Mouse (Mus musculus): ENCODE data around the gene Serpina3m. TPM values are rescaled to one million over a fixed set of nuclear protein-coding genes. Genes with fewer than 3 reads are reported as not detected.
"Not testable (repeated sequence)": the region's sequence is repeated elsewhere in the genome, so short reads cannot be mapped to it uniquely, and the experiment has no call there.

Gene Serpina3m
- polyA plus RNA-seq, 1 experiment from 2014 or later = not detected

DNA sequence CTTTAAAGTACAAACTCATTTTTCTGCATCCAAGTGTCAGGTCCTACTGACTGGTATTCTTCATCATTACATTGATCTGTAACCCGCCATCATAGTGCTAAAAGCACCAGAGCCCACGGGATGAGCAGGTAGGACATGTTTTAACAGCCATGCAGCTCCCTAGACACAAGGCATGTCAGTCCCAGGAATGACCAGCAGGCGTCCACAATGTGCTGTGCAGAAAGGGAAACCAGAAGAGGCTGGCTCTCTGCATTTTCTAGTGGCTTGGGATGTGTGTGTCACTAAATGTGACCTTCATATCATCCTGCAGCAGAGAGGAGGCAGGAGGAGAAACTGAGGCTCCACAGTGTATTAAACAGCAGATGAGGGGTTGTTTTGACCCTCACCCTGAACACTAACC is 13.5 kb downstream of the Serpina3m start:
- H3K4me1 ChIP-seq (replicated peaks; ENCODE audit: insufficient read depth, low read length); H3K4me2 ChIP-seq (ENCODE audit: low read length); H3K4me3 ChIP-seq (replicated peaks; ENCODE audit: low read depth, low read length); ATAC-seq (replicated peaks; ENCODE audit: low FRiP score, low read depth); H3K27me3 ChIP-seq (ENCODE audit: insufficient read depth, low read length); H3K27ac ChIP-seq; H3K9me3 ChIP-seq (replicated peaks; ENCODE audit: low read length); H3K9ac ChIP-seq (ENCODE audit: low read depth, low read length); H3K36me3 ChIP-seq (ENCODE audit: insufficient read depth, low read length): not testable (repeated sequence)
- peak; percentile 40 for DNase-seq (ENCODE audit: low spot score)
- TF ChIP-seq CTCF (IDR thresholded peaks at IDR 0.05; ENCODE audit: low read depth) = peak; percentile 61
- WGBS = 41% methylated on average over 3 of the region's 3 CpGs

DNA sequence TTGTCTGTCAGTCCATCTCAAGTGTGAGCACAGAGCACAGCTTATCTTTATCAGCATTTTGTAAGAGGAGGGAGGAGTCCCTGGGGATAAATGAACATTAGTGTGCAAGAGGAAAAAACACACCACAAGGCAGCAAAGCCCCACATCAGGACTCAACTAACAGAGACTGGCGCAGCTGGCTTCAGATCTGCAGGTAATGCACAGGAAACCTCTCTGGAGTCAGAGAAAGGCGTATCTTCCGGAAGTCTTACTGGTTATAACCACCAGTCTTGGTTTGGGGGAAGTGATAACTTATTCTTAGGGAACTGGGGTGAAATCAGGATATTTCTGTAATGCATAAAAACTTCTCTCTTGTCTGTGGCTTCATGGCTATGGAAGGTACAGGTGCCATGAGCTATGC is 17.7 kb downstream of the Serpina3m start:
- Histone ChIP-seq H3K27me3 (ENCODE audit: insufficient read depth, low read length) (no peaks in the 10 kb centered on the region), H3K27ac (no peak overlapping the region), H3K4me2 (ENCODE audit: low read length) (no peak overlapping the region), H3K4me1 (replicated peaks; ENCODE audit: insufficient read depth, low read length) (no peaks in the 10 kb centered on the region), H3K9ac (ENCODE audit: low read depth, low read length) (no peak overlapping the region), H3K4me3 (replicated peaks; ENCODE audit: low read depth, low read length) (no peak overlapping the region), H3K36me3 (ENCODE audit: insufficient read depth, low read length) (no peaks in the 10 kb centered on the region), H3K9me3 (replicated peaks; ENCODE audit: low read length) (no peaks in the 10 kb centered on the region)
- 73% methylated on average over 3 of the region's 3 CpGs for WGBS
- DNase-seq (ENCODE audit: low spot score) (no peak), ATAC-seq (replicated peaks; ENCODE audit: low FRiP score, low read depth) (no peak)
- TF ChIP-seq CTCF (IDR thresholded peaks at IDR 0.05; ENCODE audit: low read depth) = no peak

DNA sequence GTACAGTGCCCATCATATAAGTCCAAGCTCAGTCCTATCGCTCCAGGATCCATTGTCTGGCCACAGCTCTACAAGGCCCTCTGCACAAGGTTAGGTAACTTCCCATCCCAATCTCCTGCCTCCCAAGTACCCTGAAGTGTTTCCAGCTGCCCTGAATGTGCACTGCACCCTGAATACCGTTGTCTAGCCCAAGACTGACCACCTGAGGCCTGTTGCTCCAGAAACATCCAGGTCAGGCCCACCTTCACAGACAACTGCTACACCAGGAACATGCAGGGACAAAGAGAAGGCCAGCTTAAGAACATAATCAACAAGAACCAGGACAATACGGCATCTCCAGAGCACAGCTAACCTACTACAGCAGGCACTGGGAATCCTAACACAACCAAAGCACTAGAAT is 31.7 kb downstream of the Serpina3m start:
- Histone ChIP-seq H3K9me3 (replicated peaks; ENCODE audit: low read length) (no peaks in the 10 kb centered on the region), H3K27me3 (ENCODE audit: insufficient read depth, low read length) (no peaks in the 10 kb centered on the region), H3K4me2 (ENCODE audit: low read length) (no peak overlapping the region), H3K36me3 (ENCODE audit: insufficient read depth, low read length) (no peaks in the 10 kb centered on the region), H3K9ac (ENCODE audit: low read depth, low read length) (no peak overlapping the region), H3K4me3 (replicated peaks; ENCODE audit: low read depth, low read length) (no peak overlapping the region), H3K4me1 (replicated peaks; ENCODE audit: insufficient read depth, low read length) (no peaks in the 10 kb centered on the region), H3K27ac (no peak overlapping the region)
- no peak for ATAC-seq (replicated peaks; ENCODE audit: low FRiP score, low read depth)
- WGBS = 87% methylated on average over 3 of the region's 3 CpGs
- no peak for DNase-seq (ENCODE audit: low spot score)
- TF ChIP-seq CTCF (IDR thresholded peaks at IDR 0.05; ENCODE audit: low read depth) = no peak

DNA sequence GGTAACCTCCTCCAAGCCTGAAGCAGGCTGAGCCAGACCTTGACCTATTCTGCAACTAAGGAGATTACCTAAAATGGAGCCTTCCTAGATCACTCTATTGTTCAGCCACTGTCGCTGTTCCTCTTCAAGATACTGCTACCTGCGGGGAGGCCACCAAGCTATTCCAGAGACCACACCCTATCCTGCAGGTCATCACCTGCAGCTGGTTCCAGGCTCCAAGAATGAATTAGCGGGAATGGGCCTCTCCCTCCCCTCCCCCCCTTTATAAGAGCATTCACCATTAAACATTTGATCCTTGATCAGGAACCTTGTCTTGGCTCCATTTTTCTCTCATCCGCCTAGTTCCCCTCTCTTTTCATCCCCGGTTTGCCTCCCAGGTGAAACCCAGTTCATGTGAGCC is 38.9 kb downstream of the Serpina3m start:
- not testable (repeated sequence) for H3K27ac ChIP-seq; H3K4me1 ChIP-seq (replicated peaks; ENCODE audit: insufficient read depth, low read length); DNase-seq (ENCODE audit: low spot score); H3K27me3 ChIP-seq (ENCODE audit: insufficient read depth, low read length); H3K9me3 ChIP-seq (replicated peaks; ENCODE audit: low read length); H3K9ac ChIP-seq (ENCODE audit: low read depth, low read length); H3K4me2 ChIP-seq (ENCODE audit: low read length); H3K36me3 ChIP-seq (ENCODE audit: insufficient read depth, low read length); H3K4me3 ChIP-seq (replicated peaks; ENCODE audit: low read depth, low read length); ATAC-seq (replicated peaks; ENCODE audit: low FRiP score, low read depth)
- WGBS = 78% methylated on average over 5 of the region's 5 CpGs

DNA sequence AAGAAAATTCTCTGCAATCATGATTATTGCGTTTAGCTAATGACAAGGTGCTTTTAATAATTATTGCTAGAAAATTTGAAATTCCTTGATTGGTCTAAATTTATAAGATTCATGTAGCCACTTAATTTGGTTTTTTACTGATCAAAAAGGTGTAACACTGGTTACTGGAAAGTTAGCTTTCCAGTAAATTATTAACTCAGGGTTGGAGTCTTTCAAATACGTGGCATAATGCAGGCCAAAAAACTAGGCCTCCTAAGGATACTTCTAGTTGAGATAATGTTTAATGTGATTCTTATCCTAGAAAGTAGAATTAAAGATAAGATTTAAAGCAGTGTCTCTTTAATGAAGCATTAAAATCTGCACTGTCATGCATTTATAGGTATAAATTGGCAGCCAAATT is 40.1 kb downstream of the Serpina3m start:
- H3K27ac ChIP-seq; H3K4me1 ChIP-seq (replicated peaks; ENCODE audit: insufficient read depth, low read length); H3K9me3 ChIP-seq (replicated peaks; ENCODE audit: low read length); H3K4me2 ChIP-seq (ENCODE audit: low read length); H3K9ac ChIP-seq (ENCODE audit: low read depth, low read length); H3K27me3 ChIP-seq (ENCODE audit: insufficient read depth, low read length); H3K36me3 ChIP-seq (ENCODE audit: insufficient read depth, low read length); ATAC-seq (replicated peaks; ENCODE audit: low FRiP score, low read depth); DNase-seq (ENCODE audit: low spot score); H3K4me3 ChIP-seq (replicated peaks; ENCODE audit: low read depth, low read length): not testable (repeated sequence)
- 70% methylated on average over 2 of the region's 2 CpGs for WGBS

DNA sequence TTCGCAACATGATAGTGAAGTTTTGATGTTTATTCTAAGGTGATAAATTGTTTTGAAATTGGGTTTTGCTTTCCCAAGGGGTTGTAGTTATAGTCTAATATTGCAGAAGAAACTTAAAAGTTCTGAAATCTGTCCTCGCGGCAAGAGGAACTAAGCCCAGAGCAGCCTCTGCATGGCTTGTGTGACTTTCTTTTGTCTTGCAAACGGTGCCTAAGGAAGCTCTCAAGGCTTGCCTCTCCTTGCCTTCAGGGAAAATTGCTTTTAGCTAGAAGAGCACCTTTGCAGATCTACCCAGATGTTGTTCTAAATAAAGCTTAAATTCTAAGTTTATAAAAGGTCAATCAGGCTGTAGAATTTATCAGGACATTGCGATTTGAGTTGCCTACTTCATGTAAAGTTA is 40.5 kb downstream of the Serpina3m start:
- H3K4me2 ChIP-seq (ENCODE audit: low read length); ATAC-seq (replicated peaks; ENCODE audit: low FRiP score, low read depth); H3K27me3 ChIP-seq (ENCODE audit: insufficient read depth, low read length); H3K4me1 ChIP-seq (replicated peaks; ENCODE audit: insufficient read depth, low read length); H3K9me3 ChIP-seq (replicated peaks; ENCODE audit: low read length); DNase-seq (ENCODE audit: low spot score); H3K27ac ChIP-seq; H3K9ac ChIP-seq (ENCODE audit: low read depth, low read length); H3K4me3 ChIP-seq (replicated peaks; ENCODE audit: low read depth, low read length); H3K36me3 ChIP-seq (ENCODE audit: insufficient read depth, low read length): not testable (repeated sequence)
- 52% methylated on average over 5 of the region's 5 CpGs for WGBS

DNA sequence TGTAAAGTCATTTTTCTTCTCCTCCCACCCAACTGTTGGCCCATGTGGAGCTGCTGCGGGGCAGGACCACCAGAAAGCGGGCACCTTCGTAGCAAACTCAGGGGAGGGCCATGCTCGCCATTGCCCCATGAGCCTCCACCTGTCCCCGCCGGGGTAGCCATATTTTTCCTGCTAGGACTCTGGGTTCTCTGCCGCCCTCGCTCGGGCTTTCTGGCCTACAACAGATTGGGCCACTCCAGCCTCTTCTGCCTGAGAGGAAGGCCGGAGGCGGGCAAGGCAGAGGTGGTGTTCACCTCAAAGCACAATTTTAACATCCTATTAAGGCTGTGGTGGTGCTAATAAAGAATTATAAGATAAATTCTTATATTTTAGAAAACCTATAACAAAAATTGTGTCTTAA is 41.6 kb downstream of the Serpina3m start:
- Histone ChIP-seq H3K9ac (ENCODE audit: low read depth, low read length) (no peak overlapping the region), H3K27ac (no peak overlapping the region), H3K27me3 (ENCODE audit: insufficient read depth, low read length) (no peaks in the 10 kb centered on the region), H3K4me2 (ENCODE audit: low read length) (no peak overlapping the region), H3K4me3 (replicated peaks; ENCODE audit: low read depth, low read length) (no peak overlapping the region), H3K4me1 (replicated peaks; ENCODE audit: insufficient read depth, low read length) (no peaks in the 10 kb centered on the region), H3K36me3 (ENCODE audit: insufficient read depth, low read length) (no peaks in the 10 kb centered on the region), H3K9me3 (replicated peaks; ENCODE audit: low read length) (no peaks in the 10 kb centered on the region)
- WGBS = 96% methylated on average over 11 of the region's 11 CpGs
- ATAC-seq (replicated peaks; ENCODE audit: low FRiP score, low read depth) (no peak), DNase-seq (ENCODE audit: low spot score) (no peak)
- no peak for TF ChIP-seq CTCF (IDR thresholded peaks at IDR 0.05; ENCODE audit: low read depth)

DNA sequence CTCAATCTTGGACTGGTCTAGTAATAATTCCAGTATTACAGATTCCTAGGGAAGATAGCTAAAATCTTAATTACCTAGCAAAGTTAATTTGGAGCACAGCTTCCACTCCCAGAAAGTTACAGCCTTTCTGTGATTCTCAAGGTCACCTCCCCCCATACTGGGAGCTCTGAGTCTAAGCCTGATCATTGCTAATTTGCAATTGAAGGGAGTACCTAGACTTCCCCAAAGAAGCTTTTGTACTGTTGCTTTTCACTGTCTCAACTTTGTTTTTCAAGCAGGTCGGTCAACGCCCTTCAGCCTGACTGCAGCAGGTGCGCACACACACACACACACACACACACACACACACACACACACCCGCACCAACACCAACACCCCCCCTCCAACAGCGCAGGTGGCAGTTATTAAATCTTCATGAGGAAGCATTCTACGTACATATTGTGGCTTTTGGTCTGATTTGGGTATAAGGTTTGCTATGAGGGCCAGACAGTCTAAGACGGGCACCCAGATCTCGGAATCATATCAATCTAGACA is 42.9 kb downstream of the Serpina3m start:
- not testable (repeated sequence) for H3K36me3 ChIP-seq (ENCODE audit: insufficient read depth, low read length); H3K4me3 ChIP-seq (replicated peaks; ENCODE audit: low read depth, low read length); DNase-seq (ENCODE audit: low spot score); H3K4me2 ChIP-seq (ENCODE audit: low read length); H3K9ac ChIP-seq (ENCODE audit: low read depth, low read length); H3K4me1 ChIP-seq (replicated peaks; ENCODE audit: insufficient read depth, low read length); H3K9me3 ChIP-seq (replicated peaks; ENCODE audit: low read length); ATAC-seq (replicated peaks; ENCODE audit: low FRiP score, low read depth); H3K27me3 ChIP-seq (ENCODE audit: insufficient read depth, low read length); H3K27ac ChIP-seq
- 94% methylated on average over 8 of the region's 8 CpGs for WGBS

DNA sequence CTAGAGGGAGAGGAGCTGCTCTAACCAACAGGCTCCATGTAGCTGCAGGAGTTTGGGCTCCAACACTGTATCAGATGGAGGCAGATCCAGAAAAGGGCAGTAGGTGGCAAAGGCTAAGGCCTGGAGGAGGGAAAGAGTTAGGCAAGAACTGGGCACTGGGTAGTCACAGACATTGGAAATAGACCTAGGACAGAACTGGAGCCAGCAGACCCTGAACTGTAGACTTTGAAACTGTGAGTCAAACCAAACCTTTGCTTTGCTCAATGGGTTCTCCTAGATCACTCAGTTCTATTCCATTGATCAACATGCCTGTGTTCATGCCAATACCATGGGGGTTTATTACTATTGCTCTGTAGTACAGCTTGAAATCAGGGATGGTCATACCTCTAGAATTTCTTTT is 47.7 kb downstream of the Serpina3m start:
- H3K27ac ChIP-seq; H3K4me3 ChIP-seq (replicated peaks; ENCODE audit: low read depth, low read length); ATAC-seq (replicated peaks; ENCODE audit: low FRiP score, low read depth); DNase-seq (ENCODE audit: low spot score); H3K9ac ChIP-seq (ENCODE audit: low read depth, low read length); H3K27me3 ChIP-seq (ENCODE audit: insufficient read depth, low read length); H3K4me2 ChIP-seq (ENCODE audit: low read length); H3K4me1 ChIP-seq (replicated peaks; ENCODE audit: insufficient read depth, low read length); H3K36me3 ChIP-seq (ENCODE audit: insufficient read depth, low read length); H3K9me3 ChIP-seq (replicated peaks; ENCODE audit: low read length): not testable (repeated sequence)

DNA sequence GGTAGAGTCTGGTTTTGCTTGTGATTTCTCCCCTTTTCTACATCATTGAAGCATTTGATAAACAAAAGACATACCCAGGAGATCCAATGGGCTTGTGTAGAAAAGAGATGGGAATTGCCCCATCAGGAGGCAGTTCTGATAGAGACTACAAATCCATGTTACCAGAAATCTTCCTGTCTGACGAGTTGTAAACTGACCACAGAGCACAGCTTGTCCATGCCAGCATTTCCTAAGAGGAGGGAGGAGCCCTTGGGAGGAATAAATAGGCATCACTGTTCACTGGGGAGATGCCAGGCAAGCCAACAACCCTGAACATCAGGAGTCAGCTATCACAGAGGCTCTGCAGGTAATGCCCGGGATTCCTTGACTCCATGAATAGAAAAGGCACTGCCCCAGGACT is 48.6 kb downstream of the Serpina3m start:
- not testable (repeated sequence) for H3K27me3 ChIP-seq (ENCODE audit: insufficient read depth, low read length); H3K36me3 ChIP-seq (ENCODE audit: insufficient read depth, low read length); H3K4me3 ChIP-seq (replicated peaks; ENCODE audit: low read depth, low read length); H3K9ac ChIP-seq (ENCODE audit: low read depth, low read length); ATAC-seq (replicated peaks; ENCODE audit: low FRiP score, low read depth); H3K9me3 ChIP-seq (replicated peaks; ENCODE audit: low read length); H3K4me2 ChIP-seq (ENCODE audit: low read length); DNase-seq (ENCODE audit: low spot score); H3K27ac ChIP-seq; H3K4me1 ChIP-seq (replicated peaks; ENCODE audit: insufficient read depth, low read length)
- 64% methylated on average over 2 of the region's 2 CpGs for WGBS
